Mouse (Mus musculus): Measurements from ENCODE around the gene Klf7. TPM values are rescaled to one million over a fixed set of nuclear protein-coding genes. Genes with fewer than 3 reads are reported as not detected.

Klf7 gene
- polyA plus RNA-seq, 1 experiment from 2014 or later = 84.5 TPM

DNA sequence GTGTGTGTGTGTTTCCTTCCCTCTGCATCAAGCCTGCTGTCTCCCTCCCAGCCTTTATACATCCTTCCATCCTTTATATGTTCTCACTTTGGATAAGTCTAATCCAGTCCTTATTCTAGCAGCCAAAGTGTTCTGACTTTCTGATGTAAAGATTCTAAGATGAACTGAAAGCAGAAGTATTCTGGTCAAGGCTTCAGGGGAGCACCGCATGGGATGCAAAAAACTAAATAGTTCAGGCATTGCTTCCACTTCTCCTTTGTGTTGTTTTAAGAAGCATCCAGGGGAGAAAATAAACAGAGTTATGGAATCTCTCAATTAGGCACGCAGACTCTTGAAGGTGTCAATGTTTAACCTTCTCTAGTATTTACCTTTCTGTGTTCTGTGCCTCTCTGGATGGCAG lies 141.3 kb downstream of the Klf7 start:
- no peak overlapping the region for H3K27ac ChIP-seq
- no peak for ATAC-seq
- H3K4me2 ChIP-seq (replicated peaks) = no peak overlapping the region
- H3K9me3 ChIP-seq = no peaks in the 10 kb centered on the region
- 67% methylated on average over 2 of the region's 2 CpGs for WGBS
- no peaks in the 10 kb centered on the region for H3K36me3 ChIP-seq
- no peak overlapping the region for H3K9ac ChIP-seq (replicated peaks)
- H3K4me3 ChIP-seq (replicated peaks) = no peak overlapping the region
- peaks cover 16% of the 10 kb centered on the region for H3K4me1 ChIP-seq (replicated peaks)
- H3K27me3 ChIP-seq = no peaks in the 10 kb centered on the region

Small RNA genes within 50 kb of the gene (microRNA-seq; reads per million reads assigned to microRNA genes)
- gene Mir6899 = 0.62 reads per million

Measured in midbrain, embryonic 13.5 days (tissue).